Mouse (Mus musculus) kidney, postnatal 14 days (tissue): ENCODE data around the gene A730061H03Rik.
A peak's percentile ranks its signal among the peaks of the same experiment; 100 is the strongest.

ENCODE experiments used
- DNase-seq: peaks from one replicate; pipeline ENCODE4 v3.0.0; 2022; ENCODE audit warnings: mixed read lengths

Gene A730061H03Rik

GRCm38 (mm10) chr14:55544334-55544733 is 15.9 kb downstream of the A730061H03Rik start:
- DNase-seq, result no peak

- DNase-seq, result no peak
These were observed 17.9 kb downstream of the A730061H03Rik start for GRCm38 (mm10) chr14:55542268-55542667.

- DNase-seq, result peak; percentile 86
These were observed 19.4 kb downstream of the A730061H03Rik start for GRCm38 (mm10) chr14:55540787-55541321.

- peak; percentile 93 for DNase-seq
These were observed 20.0 kb downstream of the A730061H03Rik start, which contains the start of gene Pck2 for GRCm38 (mm10) chr14:55540067-55540786. Pck2 (plus strand) TSS chr14:55540266.

- DNase-seq, result peak; percentile 62
These were observed 24.0 kb downstream of the A730061H03Rik start for GRCm38 (mm10) chr14:55536116-55536745.

GRCm38 (mm10) chr14:55527940-55528339 is 32.3 kb downstream of the A730061H03Rik start:
- peak; percentile 29 for DNase-seq

- no peak for DNase-seq
These were observed 33.5 kb downstream of the A730061H03Rik start for GRCm38 (mm10) chr14:55526674-55527073.

GRCm38 (mm10) chr14:55524785-55525184 is 35.4 kb downstream of the A730061H03Rik start, which contains the start of gene Nrl:
Nrl (minus strand) TSS chr14:55524981.
- no peak for DNase-seq

GRCm38 (mm10) chr14:55524062-55524461 is 36.1 kb downstream of the A730061H03Rik start:
- no peak for DNase-seq

GRCm38 (mm10) chr14:55520451-55521361 is 39.5 kb downstream of the A730061H03Rik start:
- DNase-seq, result peak; percentile 18

- DNase-seq, result no peak
These were observed 40.6 kb downstream of the A730061H03Rik start for GRCm38 (mm10) chr14:55519604-55520003.

GRCm38 (mm10) chr14:55518897-55519296 is 41.3 kb downstream of the A730061H03Rik start:
- no peak for DNase-seq

GRCm38 (mm10) chr14:55515846-55516245 is 44.4 kb downstream of the A730061H03Rik start:
- no peak for DNase-seq

GRCm38 (mm10) chr14:55513927-55514326 is 46.3 kb downstream of the A730061H03Rik start:
- DNase-seq, result no peak

- no peak for DNase-seq
These were observed 49.2 kb downstream of the A730061H03Rik start for GRCm38 (mm10) chr14:55511037-55511436.

GRCm38 (mm10) chr14:55510125-55510731 is 50.0 kb downstream of the A730061H03Rik start, which contains the start of gene Cpne6:
Cpne6 (plus strand) TSS chr14:55510445.
- DNase-seq, result no peak
